Mouse (Mus musculus) limb, embryonic 13.5 days (tissue): ENCODE results near the gene Ank3. TPM values are rescaled to one million over a fixed set of nuclear protein-coding genes. Genes with fewer than 3 reads are reported as not detected.

Experiments
- ATAC-seq: fragments of 200-750 bp; cut with Nextera tagmentation; 2 replicates; pipeline ENCODE4 v1.8.0; 2017; ENCODE audit warnings: low read depth, moderate number of reproducible peaks, moderate TSS enrichment; ENCODE audit not compliant: low FRiP score
- H3K27ac ChIP-seq: fragments of 300-500 bp; sonication (generic); 2 replicates; pipeline ENCODE4 v1.5.1; 2015; ENCODE audit warnings: inconsistent platforms, mild to moderate bottlenecking, moderate library complexity
- H3K27me3 ChIP-seq: fragments of 300-500 bp; sonication (generic); 2 replicates; pipeline ENCODE4 v1.6.1; 2015; ENCODE audit warnings: mild to moderate bottlenecking, inconsistent platforms
- H3K36me3 ChIP-seq: fragments of 300-500 bp; sonication (generic); 2 replicates; pipeline ENCODE4 v1.6.1; 2015; ENCODE audit warnings: inconsistent platforms, mild to moderate bottlenecking, moderate library complexity
- H3K4me1 ChIP-seq: fragments of 300-500 bp; sonication (generic); 2 replicates; pipeline ENCODE4 v1.6.1; 2015; ENCODE audit warnings: inconsistent platforms
- H3K4me2 ChIP-seq: fragments of 300-500 bp; sonication (generic); replicated peaks from 2 replicates; pipeline ENCODE4 v1.6.1; 2015; ENCODE audit warnings: inconsistent platforms, mild to moderate bottlenecking, moderate library complexity
- H3K4me3 ChIP-seq: fragments of 300-500 bp; sonication (generic); 2 replicates; pipeline ENCODE4 v1.5.1; 2015; ENCODE audit warnings: moderate library complexity, mild to moderate bottlenecking, inconsistent platforms
- H3K9ac ChIP-seq: fragments of 300-500 bp; sonication (generic); 2 replicates; pipeline ENCODE4 v1.6.1; 2015; ENCODE audit warnings: mild to moderate bottlenecking, inconsistent platforms
- H3K9me3 ChIP-seq: fragments of 300-500 bp; sonication (generic); 2 replicates; pipeline ENCODE4 v1.6.1; 2016; ENCODE audit warnings: inconsistent platforms
- whole genome bisulfite sequencing: fragments of 180-500 bp; shearing (Covaris S2); methylation state at CpG from one replicate; pipeline ENCODE4 v1.1.7; 2015; 5-methylcytosine and 5-hydroxymethylcytosine counted together
- polyA plus RNA-seq: library from polyadenylated mRNA; unstranded; fragments of >200 nt; fragmentation: Nextera tagmentation; extraction: Ambion mirVana; gene quantifications from 2 replicates; pipeline ENCODE4 v1.2.1, GENCODE M21; 2015

The Ank3 gene
- polyA plus RNA-seq, 1 experiment from 2014 or later, result 28.0 TPM

DNA sequence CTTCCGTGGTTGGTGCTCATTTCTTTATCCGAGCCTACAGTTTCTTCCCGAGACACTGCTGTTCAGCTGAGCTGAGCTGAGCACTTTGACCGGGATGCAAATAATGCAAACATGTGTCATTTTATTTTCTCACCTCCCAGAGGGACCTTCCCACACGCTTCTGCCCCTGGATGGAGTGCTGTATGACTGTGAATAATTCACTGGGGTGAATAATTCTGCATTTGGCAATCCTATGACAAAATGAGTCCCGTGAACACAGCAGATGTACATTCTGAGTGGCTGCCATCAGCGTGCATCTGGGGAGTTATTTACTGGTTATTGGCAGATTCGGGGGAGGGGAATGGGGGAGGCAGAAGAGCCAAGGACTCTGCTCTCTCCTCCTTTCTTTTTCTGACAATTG, 345.6 kb downstream of the Ank3 start:
- Histone ChIP-seq H3K27ac (no peak overlapping the region), H3K36me3 (no peaks in the 10 kb centered on the region), H3K4me1 (peaks cover 28% of the 10 kb centered on the region), H3K4me2 (no peak overlapping the region), H3K4me3 (no peak overlapping the region), H3K9ac (no peak overlapping the region), H3K27me3 (no peaks in the 10 kb centered on the region), H3K9me3 (no peaks in the 10 kb centered on the region)
- 47% methylated on average over 8 of the region's 8 CpGs for WGBS
- no peak for ATAC-seq

DNA sequence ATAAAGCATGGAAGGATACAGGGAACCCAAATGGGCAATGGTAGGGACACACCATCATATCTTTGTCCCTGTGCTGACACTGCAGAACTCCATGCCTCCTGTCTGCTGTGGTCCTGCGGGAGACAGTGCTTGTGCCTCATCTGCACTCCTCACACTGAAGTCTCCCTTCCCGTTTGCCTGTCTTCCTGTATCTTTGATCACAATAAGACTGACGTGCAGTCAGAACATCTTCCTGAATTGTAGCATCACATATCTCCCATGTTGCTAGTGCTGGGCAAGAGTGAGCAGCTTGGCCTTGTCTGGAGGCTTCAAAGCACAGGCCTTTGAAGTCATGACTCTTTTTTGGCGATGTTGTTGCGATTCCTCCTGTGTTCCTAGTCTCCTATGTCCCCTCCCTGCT, 346.3 kb downstream of the Ank3 start:
- Histone ChIP-seq H3K9ac (no peak overlapping the region), H3K9me3 (no peaks in the 10 kb centered on the region), H3K36me3 (no peaks in the 10 kb centered on the region), H3K4me2 (no peak overlapping the region), H3K4me3 (no peak overlapping the region), H3K27me3 (no peaks in the 10 kb centered on the region), H3K4me1 (peaks cover 23% of the 10 kb centered on the region), H3K27ac (no peak overlapping the region)
- WGBS, result 79% methylated on average over 5 of the region's 5 CpGs
- no peak for ATAC-seq

DNA sequence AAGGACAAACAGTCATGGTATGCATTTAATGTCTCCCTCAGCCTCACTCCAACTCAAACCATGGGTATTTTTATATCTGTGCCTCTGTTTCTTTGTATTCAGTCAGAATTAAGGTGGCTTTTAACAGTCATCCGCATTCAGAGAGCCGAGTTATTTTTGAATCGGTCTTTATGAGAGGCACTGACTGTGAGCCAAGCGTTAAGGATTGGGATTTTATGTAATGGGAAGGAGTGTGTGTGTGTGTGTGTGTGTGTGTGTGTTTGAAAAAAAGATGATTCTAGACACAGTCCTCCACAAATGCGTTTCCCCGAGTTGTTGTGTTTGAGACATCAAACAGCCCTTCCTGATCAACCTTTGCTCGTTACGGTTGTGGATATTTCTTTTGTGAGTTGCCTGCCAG, 347.7 kb downstream of the Ank3 start:
- 50% methylated on average over 8 of the region's 8 CpGs for WGBS
- Histone ChIP-seq H3K9ac (no peak overlapping the region), H3K4me1 (peaks cover 23% of the 10 kb centered on the region), H3K27me3 (no peaks in the 10 kb centered on the region), H3K36me3 (no peaks in the 10 kb centered on the region), H3K4me3 (no peak overlapping the region), H3K9me3 (no peaks in the 10 kb centered on the region), H3K27ac (no peak overlapping the region; the same call in 1 of the 2 replicates), H3K4me2 (0 out of 2 replicates have a peak overlapping the region, but pooled peaks have one; percentile 4)
- no peak for ATAC-seq

DNA sequence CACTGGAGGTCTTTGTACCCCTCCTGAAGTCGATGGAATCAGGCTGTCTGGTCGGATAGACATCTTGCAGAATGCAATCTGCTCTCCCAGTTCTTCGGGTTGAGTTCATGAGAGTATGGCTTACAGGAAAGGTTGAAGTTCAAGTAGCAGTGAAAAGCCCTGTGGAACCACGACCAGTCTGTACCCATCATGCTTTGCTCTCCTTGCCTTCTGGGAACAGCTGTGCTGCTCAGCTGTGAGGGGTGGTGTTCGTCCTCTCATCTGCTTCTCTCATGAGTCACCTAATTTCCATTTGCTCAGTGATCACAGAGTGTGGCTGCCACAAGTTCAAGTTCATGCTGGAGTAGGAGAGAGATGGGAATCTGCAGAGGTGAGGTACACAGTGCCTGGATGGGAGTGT, 348.2 kb downstream of the Ank3 start:
- H3K4me2 ChIP-seq, result 0 out of 2 replicates have a peak overlapping the region, but pooled peaks have one; percentile 4
- H3K9me3 ChIP-seq, result no peaks in the 10 kb centered on the region
- H3K27ac ChIP-seq, result no peak overlapping the region; the same call in 1 of the 2 replicates
- H3K4me3 ChIP-seq, result no peak overlapping the region
- 53% methylated on average over 5 of the region's 5 CpGs for WGBS
- ATAC-seq, result no peak
- H3K36me3 ChIP-seq, result no peaks in the 10 kb centered on the region
- no peaks in the 10 kb centered on the region for H3K27me3 ChIP-seq
- peaks cover 23% of the 10 kb centered on the region for H3K4me1 ChIP-seq
- no peak overlapping the region for H3K9ac ChIP-seq

DNA sequence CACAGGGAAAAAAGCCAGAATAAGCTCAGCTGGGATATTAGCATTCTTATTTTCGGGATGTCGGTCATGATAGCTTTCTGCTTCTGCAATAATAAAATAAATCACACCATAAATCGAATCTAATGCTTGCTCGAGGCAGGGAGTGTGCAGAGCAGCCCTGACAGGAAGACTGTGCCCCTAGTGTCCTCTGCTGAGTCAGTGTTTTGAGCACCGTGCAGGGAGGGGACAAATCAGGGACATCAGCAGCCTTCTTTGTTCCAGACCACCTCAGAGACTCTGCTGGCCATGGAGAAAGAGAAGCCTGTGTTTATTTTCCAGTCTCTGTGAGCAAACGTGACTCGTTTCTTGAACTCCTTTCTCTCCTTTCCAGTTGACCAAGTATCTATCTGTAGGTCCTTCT, 352.8 kb downstream of the Ank3 start:
- no peaks in the 10 kb centered on the region for H3K9me3 ChIP-seq
- no peak overlapping the region for H3K9ac ChIP-seq
- no peaks in the 10 kb centered on the region for H3K36me3 ChIP-seq
- no peak for ATAC-seq
- H3K4me1 ChIP-seq, result peaks cover 6% of the 10 kb centered on the region; the same call in 1 of the 2 replicates
- H3K27ac ChIP-seq, result no peak overlapping the region
- no peaks in the 10 kb centered on the region for H3K27me3 ChIP-seq
- H3K4me3 ChIP-seq, result no peak overlapping the region
- H3K4me2 ChIP-seq, result no peak overlapping the region
- WGBS, result 44% methylated on average over 7 of the region's 7 CpGs

DNA sequence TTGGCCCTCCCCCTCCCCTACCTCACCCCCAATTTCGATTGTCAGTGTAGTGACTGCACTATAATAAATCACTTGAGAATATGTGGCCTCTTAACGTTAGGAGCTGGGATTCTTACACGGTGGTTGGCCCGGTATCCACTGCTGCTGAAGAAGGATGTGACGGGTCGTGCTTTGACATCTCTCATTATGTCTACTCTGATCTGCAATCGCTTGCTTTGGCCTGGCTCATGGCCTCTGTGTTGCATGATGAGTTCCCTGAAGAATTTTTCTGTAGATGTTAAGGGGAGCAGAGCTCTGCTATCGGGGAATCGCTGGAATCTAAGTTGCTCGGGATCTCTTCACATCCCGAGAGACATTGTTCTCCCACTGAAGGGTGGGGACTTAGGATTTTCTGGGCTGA, 354.9 kb downstream of the Ank3 start:
- H3K9ac ChIP-seq, result no peak overlapping the region
- no peak for ATAC-seq
- no peaks in the 10 kb centered on the region for H3K27me3 ChIP-seq
- H3K27ac ChIP-seq, result no peak overlapping the region
- no peaks in the 10 kb centered on the region for H3K36me3 ChIP-seq
- no peaks in the 10 kb centered on the region for H3K9me3 ChIP-seq
- 82% methylated on average over 11 of the region's 11 CpGs for WGBS
- H3K4me1 ChIP-seq, result no peaks in the 10 kb centered on the region
- H3K4me3 ChIP-seq, result no peak overlapping the region
- H3K4me2 ChIP-seq, result no peak overlapping the region

DNA sequence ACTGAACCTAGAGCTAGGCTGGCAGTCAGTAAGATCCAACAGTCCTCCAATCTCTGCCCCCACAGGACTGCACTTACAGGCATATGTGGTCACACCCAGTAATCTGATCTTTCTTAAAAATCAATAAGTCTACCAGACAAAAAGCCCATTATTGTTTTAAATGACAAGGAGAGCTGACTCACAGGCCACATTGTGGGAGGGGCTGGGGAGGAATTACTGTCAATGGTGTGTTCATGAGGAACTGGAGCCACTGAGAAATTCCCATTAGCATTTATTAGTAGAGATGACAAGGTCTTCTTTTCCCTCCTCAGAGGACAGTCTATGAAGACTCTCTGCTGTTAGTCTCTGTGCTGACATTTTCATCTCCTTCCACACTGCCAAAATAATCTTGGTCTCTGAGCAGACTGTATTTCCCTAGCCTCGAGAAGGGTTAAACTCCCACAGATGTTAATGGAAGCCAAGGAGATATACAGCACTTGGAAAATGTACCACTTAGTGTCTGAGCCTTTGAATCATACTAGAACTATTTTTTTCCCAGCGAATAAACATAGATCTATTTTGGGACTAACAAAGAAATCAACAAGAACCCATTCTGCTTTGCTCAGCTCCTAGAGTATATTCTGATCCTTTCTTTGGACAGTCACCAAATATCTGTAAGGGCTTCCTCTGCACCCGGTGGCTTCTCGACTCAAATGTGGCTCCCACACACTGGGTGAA, 358.5 kb downstream of the Ank3 start:
- ATAC-seq, result no peak
- no peak overlapping the region for H3K9ac ChIP-seq
- H3K4me2 ChIP-seq, result no peak overlapping the region
- WGBS, result 85% methylated on average over 4 of the region's 4 CpGs
- no peaks in the 10 kb centered on the region for H3K9me3 ChIP-seq
- no peaks in the 10 kb centered on the region for H3K27me3 ChIP-seq
- H3K27ac ChIP-seq, result no peak overlapping the region
- no peaks in the 10 kb centered on the region for H3K4me1 ChIP-seq
- H3K4me3 ChIP-seq, result no peak overlapping the region
- H3K36me3 ChIP-seq, result no peaks in the 10 kb centered on the region

DNA sequence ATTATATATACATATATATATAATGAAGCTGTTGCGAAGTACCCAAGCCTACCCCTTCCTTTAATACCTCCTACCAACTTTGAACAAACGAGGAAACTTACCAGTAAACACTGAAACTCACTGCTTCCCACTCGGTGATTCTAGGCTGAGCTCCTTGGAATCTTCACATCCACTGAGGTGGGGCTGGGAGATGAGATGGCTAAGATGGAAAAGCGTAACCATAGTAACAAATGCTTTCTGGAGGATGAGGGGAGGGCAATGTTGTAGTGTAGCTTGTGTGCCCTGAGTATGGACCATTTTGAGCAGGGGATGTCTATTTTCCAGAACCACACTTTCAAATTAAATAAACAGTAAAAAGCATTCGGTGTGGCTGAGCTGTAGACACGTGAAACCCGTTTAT, 364.4 kb downstream of the Ank3 start:
- Histone ChIP-seq H3K9ac (no peak overlapping the region), H3K4me3 (no peak overlapping the region), H3K4me1 (no peaks in the 10 kb centered on the region), H3K9me3 (no peaks in the 10 kb centered on the region), H3K27ac (no peak overlapping the region), H3K27me3 (no peaks in the 10 kb centered on the region), H3K4me2 (no peak overlapping the region), H3K36me3 (no peaks in the 10 kb centered on the region)
- no peak for ATAC-seq
- WGBS, result 63% methylated on average over 7 of the region's 7 CpGs

DNA sequence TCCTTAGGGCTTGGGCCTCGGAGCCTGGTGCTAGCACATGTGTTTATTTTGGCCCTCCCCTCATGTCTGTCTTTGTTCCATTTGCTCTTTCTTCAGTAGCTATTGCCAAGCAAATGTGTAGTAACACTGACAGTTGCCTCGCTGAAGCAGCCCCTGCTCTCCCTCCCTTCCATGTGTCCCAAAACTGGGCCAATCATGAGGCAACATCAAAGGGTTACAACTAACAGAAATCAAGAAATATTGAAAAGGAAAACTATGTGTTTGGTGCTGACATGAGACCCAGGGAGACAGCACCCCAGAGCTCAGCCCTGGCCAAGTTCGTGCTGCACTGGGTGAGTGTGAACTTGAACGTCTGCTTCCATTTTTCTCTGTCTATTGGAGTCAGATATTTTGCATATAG, 365.8 kb downstream of the Ank3 start:
- H3K36me3 ChIP-seq, result no peaks in the 10 kb centered on the region
- no peaks in the 10 kb centered on the region for H3K27me3 ChIP-seq
- no peak overlapping the region for H3K4me3 ChIP-seq
- WGBS, result 69% methylated on average over 4 of the region's 4 CpGs
- H3K9ac ChIP-seq, result no peak overlapping the region
- ATAC-seq, result no peak
- no peak overlapping the region for H3K27ac ChIP-seq
- H3K4me1 ChIP-seq, result no peaks in the 10 kb centered on the region
- H3K9me3 ChIP-seq, result no peaks in the 10 kb centered on the region
- no peak overlapping the region for H3K4me2 ChIP-seq

DNA sequence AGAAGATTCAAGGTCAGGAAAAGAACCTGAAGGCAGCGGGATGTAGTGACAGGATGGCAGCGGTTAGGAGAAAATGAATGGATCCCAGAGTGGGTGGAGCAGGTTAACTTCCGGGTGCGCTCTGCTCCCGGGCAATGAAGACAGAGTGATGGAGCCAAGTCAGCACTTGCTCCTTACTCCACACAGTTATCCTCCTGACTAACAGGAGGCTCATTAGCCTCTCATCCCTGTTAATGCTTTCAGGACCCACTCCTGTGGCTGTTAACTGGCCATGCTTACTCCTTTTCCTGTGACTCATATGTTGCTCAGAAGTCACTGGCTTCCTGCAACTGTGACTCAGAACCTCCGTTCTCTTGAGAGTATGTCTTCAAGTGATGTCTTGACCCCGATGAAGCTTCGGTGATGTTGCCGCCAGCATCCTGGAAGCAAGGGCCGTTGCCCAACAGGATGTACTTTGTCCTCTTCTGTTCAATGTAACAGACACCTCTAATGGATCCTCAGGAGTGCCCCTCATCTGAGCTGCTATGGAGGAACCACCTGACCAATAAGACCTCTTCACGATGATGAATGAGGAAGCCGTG, 378.6 kb downstream of the Ank3 start:
- H3K4me1 ChIP-seq, result no peaks in the 10 kb centered on the region
- 85% methylated on average over 12 of the region's 12 CpGs for WGBS
- no peaks in the 10 kb centered on the region for H3K27me3 ChIP-seq

DNA sequence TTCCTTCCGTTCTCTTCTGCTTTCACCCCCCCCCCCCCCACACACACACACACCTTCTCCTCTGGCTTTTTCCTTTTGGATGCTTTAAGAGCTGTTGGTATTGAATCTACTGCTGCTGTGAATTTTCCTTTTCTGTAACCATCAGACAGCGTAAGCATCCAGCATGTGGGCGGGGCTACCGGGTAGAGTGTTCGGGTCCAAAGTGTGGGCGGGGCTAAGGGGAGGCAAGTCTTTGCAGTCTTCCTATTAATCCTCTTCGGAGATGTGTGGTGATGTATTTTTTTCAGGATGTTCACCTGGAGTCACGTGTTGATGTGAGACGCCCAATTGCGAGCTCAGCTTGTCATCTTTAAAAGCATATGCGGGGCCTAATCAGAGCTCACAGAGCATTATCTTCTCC, 379.2 kb downstream of the Ank3 start:
- Histone ChIP-seq H3K4me2 (no peak overlapping the region), H3K27me3 (no peaks in the 10 kb centered on the region), H3K9ac (no peak overlapping the region)

More for the DNA sequence above, 378.6 kb downstream of the Ank3 start:
- H3K4me3 ChIP-seq, result no peak overlapping the region
- no peak overlapping the region for H3K4me2 ChIP-seq
- no peak overlapping the region for H3K9ac ChIP-seq
- no peaks in the 10 kb centered on the region for H3K36me3 ChIP-seq
- ATAC-seq, result no peak
- no peak overlapping the region for H3K27ac ChIP-seq
- H3K9me3 ChIP-seq, result no peaks in the 10 kb centered on the region

DNA sequence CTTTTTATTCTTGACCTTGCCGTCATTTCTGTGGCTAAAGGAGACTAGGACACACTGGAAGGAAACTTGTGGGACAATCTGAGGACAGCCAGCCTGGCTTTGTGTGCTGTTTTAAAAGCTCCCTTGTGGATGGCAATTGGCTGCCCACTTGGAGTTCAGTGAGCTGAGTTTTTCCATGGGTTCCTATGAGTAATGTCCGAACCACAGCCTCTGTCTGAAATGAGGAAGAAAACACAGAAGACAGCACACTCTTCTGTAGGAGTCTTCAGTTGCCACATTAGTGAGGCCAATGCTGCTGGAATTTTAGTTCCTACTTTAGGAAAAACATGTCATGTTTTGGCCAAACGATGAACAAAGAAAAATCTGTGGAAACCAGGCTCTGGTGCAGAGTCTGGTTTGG, 380.7 kb downstream of the Ank3 start:
- Histone ChIP-seq H3K36me3 (no peaks in the 10 kb centered on the region), H3K9me3 (0 out of 2 replicates have a peak, but pooled peaks cover 4% of the 10 kb centered on the region), H3K4me2 (no peak overlapping the region), H3K27ac (no peak overlapping the region), H3K9ac (no peak overlapping the region), H3K27me3 (no peaks in the 10 kb centered on the region), H3K4me3 (no peak overlapping the region), H3K4me1 (no peaks in the 10 kb centered on the region)
- 89% methylated on average over 3 of the region's 3 CpGs for WGBS
- no peak for ATAC-seq

More for the DNA sequence above, 379.2 kb downstream of the Ank3 start:
- 84% methylated on average over 10 of the region's 11 CpGs for WGBS
- H3K27ac ChIP-seq, result no peak overlapping the region
- H3K9me3 ChIP-seq, result no peaks in the 10 kb centered on the region
- no peaks in the 10 kb centered on the region for H3K36me3 ChIP-seq
- no peak overlapping the region for H3K4me3 ChIP-seq
- H3K4me1 ChIP-seq, result no peaks in the 10 kb centered on the region
- ATAC-seq, result no peak
